Mouse (Mus musculus) lung, embryonic 14.5 days (tissue): ENCODE results near the gene Zbtb8os. TPM values are rescaled to one million over a fixed set of nuclear protein-coding genes. Genes with fewer than 3 reads are reported as not detected.

Source experiments
- ATAC-seq: fragments of 200-750 bp; cut with Nextera tagmentation; 2 replicates; pipeline ENCODE4 v1.8.0; 2017; ENCODE audit warnings: mild to moderate bottlenecking, moderate TSS enrichment, moderate library complexity; ENCODE audit not compliant: insufficient read depth
- DNase-seq: peaks from one replicate; pipeline ENCODE4 v3.0.0-alpha.2; 2015
- H3K27ac ChIP-seq: fragments of 300-500 bp; sonication (generic); 2 replicates; pipeline ENCODE4 v1.5.1; 2014; ENCODE audit warnings: low read depth, mild to moderate bottlenecking, moderate library complexity
- H3K27me3 ChIP-seq: fragments of 300-500 bp; sonication (generic); 2 replicates; pipeline ENCODE4 v1.6.1; 2014; ENCODE audit warnings: low read length, control low read depth; ENCODE audit not compliant: insufficient read depth
- H3K36me3 ChIP-seq: fragments of 300-500 bp; sonication (generic); 2 replicates; pipeline ENCODE4 v1.6.1; 2014; ENCODE audit warnings: control low read depth; ENCODE audit not compliant: insufficient read depth
- H3K4me1 ChIP-seq: fragments of 300-500 bp; sonication (generic); 2 replicates; pipeline ENCODE4 v1.6.1; 2014; ENCODE audit warnings: antibody characterized with exemption, control low read depth; ENCODE audit not compliant: insufficient read depth
- H3K4me2 ChIP-seq: fragments of 300-500 bp; sonication (generic); 2 replicates; pipeline ENCODE4 v1.6.1; 2014; ENCODE audit warnings: mild to moderate bottlenecking
- H3K4me3 ChIP-seq: fragments of 300-500 bp; sonication (generic); 2 replicates; pipeline ENCODE4 v1.5.1; 2014; ENCODE audit warnings: low read depth, low read length
- H3K9ac ChIP-seq: fragments of 300-500 bp; sonication (generic); 2 replicates; pipeline ENCODE4 v1.6.1; 2014
- H3K9me3 ChIP-seq: fragments of 300-500 bp; sonication (generic); 2 replicates; pipeline ENCODE4 v1.6.1; 2016; ENCODE audit warnings: low read depth, low read length, control low read depth
- CTCF ChIP-seq: IDR thresholded peaks from 2 replicates; pipeline ENCODE4 v1.5.1; 2016; ENCODE audit warnings: antibody characterized with exemption, low read depth
- WGBS: fragments of 180-500 bp; shearing (Covaris S2); extraction: QIAGEN DNeasy Blood & Tissue Kit; methylation state at CpG from one replicate; pipeline ENCODE4 v1.1.7; 2014; 5-methylcytosine and 5-hydroxymethylcytosine counted together
- polyA plus RNA-seq: library from polyadenylated mRNA; unstranded; fragments of >200 nt; fragmentation: Nextera tagmentation; extraction: Ambion mirVana; gene quantifications from 2 replicates; pipeline ENCODE4 v1.2.1, GENCODE M21; 2014

Gene Zbtb8os
- polyA plus RNA-seq, 1 experiment from 2014 or later: 51.6 TPM

DNA sequence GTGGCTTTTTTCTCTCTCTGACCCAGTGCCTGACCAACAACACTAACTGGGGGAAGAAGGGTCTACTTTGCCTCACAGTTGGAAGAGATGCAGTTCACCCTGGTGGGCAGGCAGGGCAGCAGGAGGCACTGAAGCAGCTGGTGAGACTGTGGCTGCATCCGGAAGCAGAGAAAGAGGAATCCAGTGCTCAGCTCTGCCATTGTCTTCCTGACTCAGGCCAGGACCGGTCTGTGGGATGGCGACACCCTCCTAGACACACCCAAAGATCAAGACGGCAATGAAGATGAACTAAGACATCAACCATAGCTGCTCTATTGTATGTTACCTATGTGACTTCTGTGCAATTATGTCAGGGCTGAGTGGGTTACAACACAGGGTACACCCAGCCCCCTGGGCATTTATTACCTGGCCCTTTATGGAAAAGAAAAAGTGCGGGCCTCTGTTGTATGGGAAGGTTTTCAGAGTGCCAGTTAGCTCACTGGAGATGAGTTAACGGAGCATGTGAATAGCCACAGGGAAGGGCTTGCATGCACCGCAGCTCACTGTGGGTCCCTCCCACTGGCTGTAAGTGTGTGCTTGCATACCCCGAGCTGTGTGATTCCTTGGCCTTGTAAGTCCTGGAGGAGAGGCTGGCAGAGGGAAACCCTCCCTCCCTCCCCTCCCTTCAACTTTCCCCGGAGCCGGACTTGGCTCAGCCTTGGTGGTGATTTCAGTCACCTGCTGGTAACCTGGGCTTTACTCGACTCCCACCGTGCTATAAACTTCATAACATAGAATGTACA is 58.8 kb downstream of the Zbtb8os start:
- DNase-seq (no peak), ATAC-seq (peak; percentile 79)
- Histone ChIP-seq H3K4me3 (no peak overlapping the region), H3K9me3 (no peaks in the 10 kb centered on the region), H3K36me3 (no peaks in the 10 kb centered on the region), H3K27me3 (no peaks in the 10 kb centered on the region), H3K27ac (no peak overlapping the region), H3K4me2 (no peak overlapping the region), H3K9ac (no peak overlapping the region), H3K4me1 (0 out of 2 replicates have a peak, but pooled peaks cover 2% of the 10 kb centered on the region)
- 39% methylated on average over 12 of the region's 12 CpGs for WGBS
- TF ChIP-seq CTCF: no peak

DNA sequence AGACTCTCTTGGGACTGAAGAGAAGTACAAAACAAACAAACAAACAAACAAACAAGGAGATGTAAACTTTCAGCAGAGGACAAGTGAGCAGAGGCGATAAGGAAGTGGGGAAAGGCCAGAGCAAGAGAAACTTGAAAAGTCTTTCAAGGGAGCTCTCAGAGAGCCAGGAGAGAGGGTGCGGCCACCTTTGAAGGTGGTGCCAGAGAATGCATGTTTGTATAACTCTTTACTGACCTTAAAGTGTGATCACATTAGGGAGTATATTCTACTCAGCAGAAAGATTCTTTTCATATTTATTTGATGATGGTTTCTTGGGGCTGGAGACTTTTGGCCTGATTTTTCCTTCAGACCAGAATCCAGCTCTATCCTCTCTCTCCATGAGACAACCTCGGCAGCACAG is 61.5 kb downstream of the Zbtb8os start:
- Histone ChIP-seq H3K4me2 (no peak overlapping the region), H3K36me3 (no peaks in the 10 kb centered on the region), H3K9ac (no peak overlapping the region), H3K4me1 (0 out of 2 replicates have a peak, but pooled peaks cover 2% of the 10 kb centered on the region), H3K27me3 (no peaks in the 10 kb centered on the region), H3K27ac (no peak overlapping the region), H3K4me3 (no peak overlapping the region), H3K9me3 (no peaks in the 10 kb centered on the region)
- DNase-seq (peak; percentile 79), ATAC-seq (peak; percentile 47; the same call in 1 of the 2 replicates)
- 48% methylated on average over 3 of the region's 3 CpGs for WGBS
- TF ChIP-seq CTCF: no peak

DNA sequence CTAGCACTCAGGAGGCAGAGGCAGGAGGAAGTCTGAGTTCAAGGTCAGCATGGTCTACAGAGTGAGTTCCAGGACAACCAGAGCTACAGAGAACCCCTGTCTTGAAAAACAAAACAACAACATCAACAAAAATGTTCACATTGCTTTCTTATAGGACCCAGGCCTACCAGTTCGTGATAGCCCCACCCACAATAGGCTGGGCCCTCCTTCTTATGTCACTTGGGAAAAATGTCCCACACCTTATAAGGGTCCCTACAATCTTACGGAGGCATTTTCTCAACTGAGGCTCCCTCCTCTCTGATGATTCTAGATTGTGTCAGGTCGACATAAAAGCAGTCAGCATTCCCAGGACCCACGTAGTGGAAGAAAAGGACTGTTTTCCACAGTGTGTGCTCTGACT is 64.3 kb downstream of the Zbtb8os start:
- H3K4me2 ChIP-seq: no peak overlapping the region
- ATAC-seq (no peak), DNase-seq (no peak)
- H3K36me3 ChIP-seq: no peaks in the 10 kb centered on the region
- no peaks in the 10 kb centered on the region for H3K27me3 ChIP-seq
- H3K9me3 ChIP-seq: no peaks in the 10 kb centered on the region
- no peak overlapping the region for H3K4me3 ChIP-seq
- H3K4me1 ChIP-seq: no peaks in the 10 kb centered on the region
- no peak overlapping the region for H3K27ac ChIP-seq
- no peak overlapping the region for H3K9ac ChIP-seq
- TF ChIP-seq CTCF: no peak
- WGBS: 70% methylated on average over 4 of the region's 4 CpGs

Other genes starting within 250 kb of the Zbtb8os start
- 11.9 and 13.1 TPM in 2 replicates for gene Tmem54, start 230.1 kb upstream of the Zbtb8os start, polyA plus RNA-seq
- gene Hpca, start 213.7 kb upstream of the Zbtb8os start, polyA plus RNA-seq: 0.92 and 1.7 TPM in 2 replicates
- gene Fndc5, start 198.7 kb upstream of the Zbtb8os start, polyA plus RNA-seq: 2.1 and 2.2 TPM in 2 replicates
- 17.3 and 18.1 TPM in 2 replicates for gene S100pbp, start 146.0 kb upstream of the Zbtb8os start, polyA plus RNA-seq
- gene Yars, start 145.9 kb upstream of the Zbtb8os start, polyA plus RNA-seq: 84.4 and 92.2 TPM in 2 replicates
- gene C77080, start 74.3 kb upstream of the Zbtb8os start, polyA plus RNA-seq: 2.8 and 3.2 TPM in 2 replicates
- gene Sync, start 48.1 kb upstream of the Zbtb8os start, polyA plus RNA-seq: 0.33 and 0.54 TPM in 2 replicates
- 387 and 402 TPM in 2 replicates for gene Rbbp4, start 325 bp upstream of the Zbtb8os start, polyA plus RNA-seq
- gene Zbtb8a, start 42.4 kb downstream of the Zbtb8os start, polyA plus RNA-seq: 14.7 and 16.2 TPM in 2 replicates
- gene Zbtb8b, start 105.2 kb downstream of the Zbtb8os start, polyA plus RNA-seq: 1.3 and 2.8 TPM in 2 replicates
- gene Bsdc1, start 125.9 kb downstream of the Zbtb8os start, polyA plus RNA-seq: 20.5 and 20.9 TPM in 2 replicates
- not detected in 2 replicates for gene Tssk3, start 155.3 kb downstream of the Zbtb8os start, polyA plus RNA-seq
- gene Fam229a, start 155.5 kb downstream of the Zbtb8os start, polyA plus RNA-seq: not detected in 2 replicates
- gene Marcksl1, start 177.9 kb downstream of the Zbtb8os start, polyA plus RNA-seq: 799 and 847 TPM in 2 replicates
- 243 and 246 TPM in 2 replicates for gene Hdac1, start 207.0 kb downstream of the Zbtb8os start, polyA plus RNA-seq
- 5.7 and 7.8 TPM in 2 replicates for gene Lck, start 237.9 kb downstream of the Zbtb8os start, polyA plus RNA-seq
- gene Fam167b, start 242.9 kb downstream of the Zbtb8os start, polyA plus RNA-seq: 2.2 and 2.7 TPM in 2 replicates